Mouse (Mus musculus): ENCODE measurements at regions not wholly inside any gene's neighbourhood (a gene's known extent, or its start where the extent isn't known, plus 50 kb on each side); places are given as distances from the start of the nearest gene placed in this dataset.

- peak; percentile 39 for ATAC-seq
- under 1% methylated on average over 41 of the region's 41 CpGs for WGBS
- Histone ChIP-seq H3K4me2 (peak overlapping the region; percentile 81), H3K27ac (peak overlapping the region; percentile 100), H3K27me3 (peaks cover 23% of the 10 kb centered on the region; the same call in 1 of the 2 replicates), H3K36me3 (ENCODE audit: poor library complexity, severe bottlenecking) (peaks cover 13% of the 10 kb centered on the region), H3K9me3 (replicated peaks) (no peaks in the 10 kb centered on the region), H3K9ac (peak overlapping the region; percentile 99), H3K4me3 (peak overlapping the region; percentile 78), H3K4me1 (peaks cover 64% of the 10 kb centered on the region)
Measured at GRCm38 (mm10) chr14:64589571-64590547, 485.8 kb downstream of the Prss52 start.

- no peak for ATAC-seq
- WGBS, result under 1% methylated on average over 15 of the region's 15 CpGs
- Histone ChIP-seq H3K4me3 (peak overlapping the region; percentile 78), H3K27me3 (peaks cover 17% of the 10 kb centered on the region; the same call in 1 of the 2 replicates), H3K9me3 (replicated peaks) (no peaks in the 10 kb centered on the region), H3K4me2 (peak overlapping the region; percentile 81), H3K4me1 (peaks cover 63% of the 10 kb centered on the region), H3K36me3 (ENCODE audit: poor library complexity, severe bottlenecking) (peaks cover 13% of the 10 kb centered on the region), H3K27ac (peak overlapping the region; percentile 100), H3K9ac (peak overlapping the region; percentile 99)
Measured at GRCm38 (mm10) chr14:64590611-64591010, 486.5 kb downstream of the Prss52 start.

- Histone ChIP-seq H3K27ac (peak overlapping the region; percentile 100), H3K9me3 (replicated peaks) (no peaks in the 10 kb centered on the region), H3K4me1 (peaks cover 62% of the 10 kb centered on the region), H3K4me3 (peak overlapping the region; percentile 78), H3K9ac (peak overlapping the region; percentile 99), H3K36me3 (ENCODE audit: poor library complexity, severe bottlenecking) (peaks cover 13% of the 10 kb centered on the region), H3K27me3 (peaks cover 13% of the 10 kb centered on the region; the same call in 1 of the 2 replicates), H3K4me2 (peak overlapping the region; percentile 81)
- WGBS, result 7% methylated on average over 14 of the region's 14 CpGs
- no peak for ATAC-seq
Measured at GRCm38 (mm10) chr14:64591091-64591976, 487.2 kb downstream of the Prss52 start.

- ATAC-seq, result no peak
- peak overlapping the region; percentile 78 for H3K4me3 ChIP-seq
- no peaks in the 10 kb centered on the region for H3K9me3 ChIP-seq (replicated peaks)
- peak overlapping the region; percentile 99 for H3K9ac ChIP-seq
- peak overlapping the region; percentile 100 for H3K27ac ChIP-seq
- peaks cover 13% of the 10 kb centered on the region for H3K36me3 ChIP-seq (ENCODE audit: poor library complexity, severe bottlenecking)
- peaks cover 13% of the 10 kb centered on the region; the same call in 1 of the 2 replicates for H3K27me3 ChIP-seq
- WGBS, result 52% methylated on average over 6 of the region's 6 CpGs
- H3K4me2 ChIP-seq, result peak overlapping the region; percentile 81
- H3K4me1 ChIP-seq, result peaks cover 56% of the 10 kb centered on the region
Measured at GRCm38 (mm10) chr14:64592176-64592575, 488.1 kb downstream of the Prss52 start.

- H3K4me2 ChIP-seq, result peak overlapping the region; percentile 81
- peak overlapping the region; percentile 99 for H3K9ac ChIP-seq
- H3K4me3 ChIP-seq, result peak overlapping the region; percentile 78
- H3K9me3 ChIP-seq (replicated peaks), result no peaks in the 10 kb centered on the region
- peaks cover 13% of the 10 kb centered on the region for H3K36me3 ChIP-seq (ENCODE audit: poor library complexity, severe bottlenecking)
- ATAC-seq, result no peak
- 68% methylated on average over 13 of the region's 13 CpGs for WGBS
- H3K27ac ChIP-seq, result peak overlapping the region; percentile 100
- peaks cover 61% of the 10 kb centered on the region for H3K4me1 ChIP-seq
- peaks cover 13% of the 10 kb centered on the region; the same call in 1 of the 2 replicates for H3K27me3 ChIP-seq
Measured at GRCm38 (mm10) chr14:64592706-64593320, 488.7 kb downstream of the Prss52 start.

GRCm38 (mm10) chr14:64593564-64593963 lies 489.5 kb downstream of the Prss52 start:
- Histone ChIP-seq H3K9ac (peak overlapping the region; percentile 99), H3K9me3 (replicated peaks) (no peaks in the 10 kb centered on the region), H3K27me3 (peaks cover 13% of the 10 kb centered on the region; the same call in 1 of the 2 replicates), H3K4me1 (peaks cover 66% of the 10 kb centered on the region), H3K36me3 (ENCODE audit: poor library complexity, severe bottlenecking) (peaks cover 13% of the 10 kb centered on the region), H3K4me3 (peak overlapping the region; percentile 78), H3K27ac (peak overlapping the region; percentile 100), H3K4me2 (peak overlapping the region; percentile 81)
- 22% methylated on average over 4 of the region's 4 CpGs for WGBS
- ATAC-seq, result peak; percentile 9; the same call in 1 of the 2 replicates

- Histone ChIP-seq H3K4me3 (peak overlapping the region; percentile 78; the same call in 1 of the 2 replicates), H3K27ac (peak overlapping the region; percentile 100), H3K9ac (peak overlapping the region; percentile 99), H3K4me1 (peaks cover 65% of the 10 kb centered on the region), H3K36me3 (ENCODE audit: poor library complexity, severe bottlenecking) (peaks cover 13% of the 10 kb centered on the region), H3K4me2 (peak overlapping the region; percentile 81), H3K27me3 (peaks cover 9% of the 10 kb centered on the region; the same call in 1 of the 2 replicates), H3K9me3 (replicated peaks) (no peaks in the 10 kb centered on the region)
- WGBS, result 51% methylated on average over 7 of the region's 7 CpGs
- ATAC-seq, result no peak
Measured at GRCm38 (mm10) chr14:64594021-64594561, 490.0 kb downstream of the Prss52 start.

GRCm38 (mm10) chr14:64594811-64595522 lies 490.9 kb downstream of the Prss52 start:
- H3K4me2 ChIP-seq, result peak overlapping the region; percentile 81
- no peaks in the 10 kb centered on the region for H3K9me3 ChIP-seq (replicated peaks)
- H3K36me3 ChIP-seq (ENCODE audit: poor library complexity, severe bottlenecking), result peaks cover 13% of the 10 kb centered on the region
- 30% methylated on average over 10 of the region's 10 CpGs for WGBS
- H3K4me3 ChIP-seq, result no peak overlapping the region
- peak; percentile 32 for ATAC-seq
- peak overlapping the region; percentile 99 for H3K9ac ChIP-seq
- H3K27me3 ChIP-seq, result peaks cover 6% of the 10 kb centered on the region; the same call in 1 of the 2 replicates
- H3K27ac ChIP-seq, result peak overlapping the region; percentile 100
- peaks cover 65% of the 10 kb centered on the region for H3K4me1 ChIP-seq

GRCm38 (mm10) chr14:64595523-64595889 lies 491.4 kb downstream of the Prss52 start:
- Histone ChIP-seq H3K9ac (peak overlapping the region; percentile 52; the same call in 1 of the 2 replicates), H3K4me3 (no peak overlapping the region), H3K36me3 (ENCODE audit: poor library complexity, severe bottlenecking) (peaks cover 13% of the 10 kb centered on the region), H3K27me3 (peaks cover 6% of the 10 kb centered on the region; the same call in 1 of the 2 replicates), H3K27ac (peak overlapping the region; percentile 100), H3K9me3 (replicated peaks) (no peaks in the 10 kb centered on the region), H3K4me2 (peak overlapping the region; percentile 81), H3K4me1 (peaks cover 65% of the 10 kb centered on the region)
- ATAC-seq, result peak; percentile 0; the same call in 1 of the 2 replicates
- 41% methylated on average over 1 of the region's 1 CpGs for WGBS

GRCm38 (mm10) chr14:64595891-64596290 lies 491.8 kb downstream of the Prss52 start:
- Histone ChIP-seq H3K27me3 (peaks cover 6% of the 10 kb centered on the region; the same call in 1 of the 2 replicates), H3K9ac (no peak overlapping the region), H3K4me2 (no peak overlapping the region; the same call in 1 of the 2 replicates), H3K9me3 (replicated peaks) (no peaks in the 10 kb centered on the region), H3K36me3 (ENCODE audit: poor library complexity, severe bottlenecking) (peaks cover 9% of the 10 kb centered on the region), H3K4me3 (no peak overlapping the region), H3K27ac (peak overlapping the region; percentile 100), H3K4me1 (peaks cover 65% of the 10 kb centered on the region)
- WGBS, result 57% methylated on average over 4 of the region's 4 CpGs
- no peak for ATAC-seq

All from forebrain, embryonic 13.5 days (tissue).